Mouse (Mus musculus) hindbrain, postnatal 0 days (tissue): ENCODE measurements around the gene Usp19. TPM values are rescaled to one million over a fixed set of nuclear protein-coding genes. Genes with fewer than 3 reads are reported as not detected.

ENCODE experiments used
- ATAC-seq: fragments of 200-750 bp; cut with Nextera tagmentation; 2 replicates; pipeline ENCODE4 v1.8.0; 2017; ENCODE audit warnings: mild to moderate bottlenecking, moderate TSS enrichment, moderate library complexity
- DNase-seq: peaks from one replicate; pipeline ENCODE4 v3.0.0-alpha.2; 2015; ENCODE audit warnings: low spot score
- H3K27ac ChIP-seq: fragments of 300-500 bp; sonication (generic); 2 replicates; pipeline ENCODE4 v1.5.1; 2014; ENCODE audit warnings: mild to moderate bottlenecking
- H3K27me3 ChIP-seq: fragments of 300-500 bp; sonication (generic); 2 replicates; pipeline ENCODE4 v1.6.1; 2014; ENCODE audit warnings: low read length, mixed read lengths; ENCODE audit not compliant: insufficient read depth
- H3K36me3 ChIP-seq: fragments of 300-500 bp; sonication (generic); 2 replicates; pipeline ENCODE4 v1.6.1; 2014; ENCODE audit warnings: low read length, mixed read lengths; ENCODE audit not compliant: insufficient read depth
- H3K4me1 ChIP-seq: fragments of 300-500 bp; sonication (generic); 2 replicates; pipeline ENCODE4 v1.6.1; 2014; ENCODE audit warnings: antibody characterized with exemption, low read length, mixed read lengths; ENCODE audit not compliant: insufficient read depth
- H3K4me2 ChIP-seq: fragments of 300-500 bp; sonication (generic); 2 replicates; pipeline ENCODE4 v1.6.1; 2014; ENCODE audit warnings: low read depth, mild to moderate bottlenecking, low read length, moderate library complexity, mixed read lengths
- H3K4me3 ChIP-seq: fragments of 300-500 bp; sonication (generic); 2 replicates; pipeline ENCODE4 v1.5.1; 2014; ENCODE audit warnings: low read length
- H3K9ac ChIP-seq: fragments of 300-500 bp; sonication (generic); replicated peaks from 2 replicates; pipeline ENCODE4 v1.6.1; 2014; ENCODE audit warnings: mild to moderate bottlenecking, low read length, moderate library complexity, mixed read lengths
- H3K9me3 ChIP-seq: fragments of 300-500 bp; sonication (generic); 2 replicates; pipeline ENCODE4 v1.6.1; 2016; ENCODE audit warnings: low read length, mixed read lengths
- CTCF ChIP-seq: IDR thresholded peaks from 2 replicates; pipeline ENCODE4 v1.5.1; 2016; ENCODE audit warnings: antibody characterized with exemption, control low read depth, low read depth
- WGBS: fragments of 180-500 bp; shearing (Covaris S2); extraction: QIAGEN DNeasy Blood & Tissue Kit; methylation state at CpG from one replicate; pipeline ENCODE4 v1.1.7; 2014; 5-methylcytosine and 5-hydroxymethylcytosine counted together
- polyA plus RNA-seq: library from polyadenylated mRNA; unstranded; fragments of >200 nt; fragmentation: Nextera tagmentation; extraction: Ambion mirVana; gene quantifications from 2 replicates; pipeline ENCODE4 v1.2.1, GENCODE M21; 2015
- total RNA-seq: library from RNA; depleted of rRNA; stranded (reverse); fragments of >200 nt; gene quantifications from 2 replicates; pipeline ENCODE4 v1.2.3, GENCODE M21; 2014

Usp19 gene
- total and polyA plus RNA-seq, 2 experiments from 2014 or later = 52.0 to 104 TPM

DNA sequence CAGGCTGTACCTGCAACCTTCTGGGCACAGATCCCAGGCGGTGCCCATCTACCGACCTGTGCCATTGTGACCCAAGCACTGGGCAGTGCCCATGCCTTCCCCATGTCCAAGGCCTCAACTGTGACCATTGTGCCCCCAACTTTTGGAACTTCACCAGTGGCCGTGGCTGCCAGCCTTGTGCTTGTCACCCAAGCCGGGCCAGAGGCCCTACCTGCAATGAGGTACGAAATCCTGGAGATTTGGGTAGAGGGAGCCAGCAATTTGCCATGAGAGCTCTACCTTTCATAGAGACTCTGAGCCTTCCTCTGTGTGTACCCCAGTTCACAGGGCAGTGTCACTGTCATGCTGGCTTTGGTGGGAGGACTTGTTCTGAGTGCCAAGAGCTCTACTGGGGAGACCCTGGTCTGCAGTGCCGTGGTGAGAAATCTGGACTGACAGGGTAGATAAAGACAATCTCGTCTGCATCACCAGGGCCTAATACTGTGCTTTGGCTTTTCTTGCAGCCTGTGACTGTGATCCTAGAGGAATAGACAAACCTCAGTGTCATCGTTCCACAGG is 3.4 kb upstream of the Usp19 start:
- no peak overlapping the region for H3K4me2 ChIP-seq
- H3K9me3 ChIP-seq = no peaks in the 10 kb centered on the region

DNA sequence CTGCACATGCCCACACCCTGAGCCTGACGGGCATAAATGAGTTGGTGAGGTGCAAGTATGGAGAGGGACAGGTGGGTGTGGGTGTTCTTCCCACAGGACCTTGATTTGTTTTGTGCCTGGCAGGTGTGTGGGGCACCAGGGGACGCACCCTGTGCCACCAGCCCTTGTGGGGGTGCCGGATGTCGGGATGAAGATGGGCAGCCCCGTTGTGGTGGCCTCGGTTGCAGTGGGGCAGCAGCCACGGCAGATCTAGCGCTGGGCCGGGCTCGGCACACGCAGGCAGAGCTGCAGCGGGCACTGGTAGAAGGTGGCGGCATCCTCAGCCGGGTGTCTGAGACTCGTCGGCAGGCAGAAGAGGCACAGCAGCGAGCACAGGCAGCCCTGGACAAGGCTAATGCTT is 2.0 kb upstream of the Usp19 start:
- ATAC-seq (no peak), DNase-seq (no peak)
- Histone ChIP-seq H3K9ac (no peak overlapping the region), H3K36me3 (peaks cover 10% of the 10 kb centered on the region), H3K4me2 (no peak overlapping the region), H3K9me3 (no peaks in the 10 kb centered on the region), H3K4me3 (no peak overlapping the region), H3K27me3 (no peaks in the 10 kb centered on the region), H3K27ac (no peak overlapping the region), H3K4me1 (peaks cover 16% of the 10 kb centered on the region)
- TF ChIP-seq CTCF = no peak
- 96% methylated on average over 17 of the region's 17 CpGs for WGBS

More for the DNA sequence above, 3.4 kb upstream of the Usp19 start:
- Histone ChIP-seq H3K27me3 (no peaks in the 10 kb centered on the region), H3K27ac (no peak overlapping the region), H3K9ac (no peak overlapping the region), H3K4me3 (no peak overlapping the region), H3K36me3 (no peaks in the 10 kb centered on the region), H3K4me1 (peaks cover 10% of the 10 kb centered on the region)
- TF ChIP-seq CTCF = no peak
- ATAC-seq = no peak
- 95% methylated on average over 8 of the region's 8 CpGs for WGBS
- no peak for DNase-seq

DNA sequence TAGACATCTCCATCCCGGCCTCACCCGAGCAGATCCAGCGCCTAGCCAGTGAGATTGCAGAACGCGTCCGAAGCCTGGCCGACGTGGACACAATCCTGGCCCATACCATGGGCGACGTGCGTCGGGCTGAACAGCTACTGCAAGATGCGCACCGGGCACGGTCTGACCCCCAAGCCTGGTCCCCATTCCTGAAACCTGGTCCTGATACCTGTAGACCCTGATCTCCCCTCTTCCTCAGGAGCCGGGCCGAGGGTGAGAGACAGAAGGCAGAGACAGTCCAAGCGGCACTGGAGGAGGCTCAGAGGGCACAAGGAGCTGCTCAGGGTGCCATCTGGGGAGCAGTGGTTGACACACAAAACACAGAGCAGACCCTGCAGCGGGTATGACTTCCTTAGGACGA is 1.2 kb upstream of the Usp19 start:
- Histone ChIP-seq H3K4me2 (no peak overlapping the region), H3K4me1 (peaks cover 16% of the 10 kb centered on the region), H3K4me3 (no peak overlapping the region), H3K27ac (peak overlapping the region; percentile 97; the same call in 1 of the 2 replicates), H3K36me3 (peaks cover 18% of the 10 kb centered on the region), H3K27me3 (no peaks in the 10 kb centered on the region), H3K9ac (no peak overlapping the region), H3K9me3 (no peaks in the 10 kb centered on the region)
- ATAC-seq (no peak), DNase-seq (no peak)
- no peak for TF ChIP-seq CTCF
- whole genome bisulfite sequencing = 96% methylated on average over 20 of the region's 20 CpGs

DNA sequence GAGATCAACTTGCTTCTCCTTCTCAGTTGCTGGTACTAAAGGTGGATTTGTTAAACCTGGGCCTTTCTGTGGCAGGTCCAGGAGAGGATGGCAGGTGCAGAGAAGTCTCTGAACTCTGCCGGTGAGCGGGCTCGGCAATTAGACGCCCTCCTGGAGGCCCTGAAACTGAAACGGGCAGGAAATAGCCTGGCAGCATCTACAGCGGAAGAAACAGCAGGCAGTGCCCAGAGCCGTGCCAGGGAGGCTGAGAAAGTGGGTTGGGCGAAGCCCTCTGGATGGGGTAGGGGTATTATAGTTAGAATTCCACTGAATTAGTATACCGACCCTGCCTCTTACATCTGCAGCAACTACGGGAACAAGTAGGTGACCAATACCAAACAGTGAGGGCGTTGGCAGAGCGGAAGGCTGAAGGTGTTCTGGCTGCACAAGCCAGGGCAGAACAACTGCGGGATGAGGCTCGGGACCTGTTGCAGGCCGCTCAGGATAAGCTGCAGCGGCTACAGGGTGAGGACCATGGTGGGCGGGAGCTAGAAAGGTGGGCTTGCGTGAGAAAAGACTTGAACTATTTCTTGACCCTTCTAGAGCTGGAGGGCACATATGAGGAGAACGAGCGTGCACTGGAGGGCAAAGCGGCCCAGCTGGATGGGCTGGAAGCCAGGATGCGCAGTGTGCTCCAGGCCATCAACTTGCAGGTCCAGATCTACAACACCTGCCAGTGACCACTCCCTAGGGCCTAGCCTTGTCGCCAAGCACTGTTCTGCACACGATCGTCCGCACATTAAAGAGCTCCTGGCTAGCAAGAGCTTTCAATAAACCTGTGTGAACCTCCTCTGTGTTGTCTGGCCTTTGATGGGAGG is 472 bp upstream of the Usp19 start:
- Histone ChIP-seq H3K4me2 (peak overlapping the region; percentile 76), H3K4me3 (peak overlapping the region; percentile 95), H3K27ac (peak overlapping the region; percentile 97), H3K9ac (peak overlapping the region; percentile 96), H3K9me3 (no peaks in the 10 kb centered on the region), H3K36me3 (peaks cover 25% of the 10 kb centered on the region), H3K27me3 (no peaks in the 10 kb centered on the region), H3K4me1 (peaks cover 16% of the 10 kb centered on the region)
- 56% methylated on average over 26 of the region's 26 CpGs for WGBS
- no peak for DNase-seq
- TF ChIP-seq CTCF = peak; percentile 4; the same call in 1 of the 2 replicates
- ATAC-seq = no peak

DNA sequence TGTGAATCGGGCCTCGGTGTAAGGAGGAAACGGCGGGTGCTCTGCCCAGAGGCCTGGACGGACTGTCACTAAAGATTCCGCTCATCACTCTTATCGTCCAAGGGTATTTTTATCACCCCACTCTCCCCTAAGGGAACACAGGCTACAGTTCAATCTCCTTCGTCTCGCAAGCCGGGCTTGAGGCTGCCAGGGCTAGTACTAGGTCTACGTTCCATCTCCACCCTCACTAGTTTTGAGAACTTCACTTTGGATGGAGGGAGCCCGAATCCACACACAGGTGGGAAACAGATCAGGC is 831 bp downstream of the Usp19 start:
- peak overlapping the region; percentile 96 for H3K9ac ChIP-seq

DNA sequence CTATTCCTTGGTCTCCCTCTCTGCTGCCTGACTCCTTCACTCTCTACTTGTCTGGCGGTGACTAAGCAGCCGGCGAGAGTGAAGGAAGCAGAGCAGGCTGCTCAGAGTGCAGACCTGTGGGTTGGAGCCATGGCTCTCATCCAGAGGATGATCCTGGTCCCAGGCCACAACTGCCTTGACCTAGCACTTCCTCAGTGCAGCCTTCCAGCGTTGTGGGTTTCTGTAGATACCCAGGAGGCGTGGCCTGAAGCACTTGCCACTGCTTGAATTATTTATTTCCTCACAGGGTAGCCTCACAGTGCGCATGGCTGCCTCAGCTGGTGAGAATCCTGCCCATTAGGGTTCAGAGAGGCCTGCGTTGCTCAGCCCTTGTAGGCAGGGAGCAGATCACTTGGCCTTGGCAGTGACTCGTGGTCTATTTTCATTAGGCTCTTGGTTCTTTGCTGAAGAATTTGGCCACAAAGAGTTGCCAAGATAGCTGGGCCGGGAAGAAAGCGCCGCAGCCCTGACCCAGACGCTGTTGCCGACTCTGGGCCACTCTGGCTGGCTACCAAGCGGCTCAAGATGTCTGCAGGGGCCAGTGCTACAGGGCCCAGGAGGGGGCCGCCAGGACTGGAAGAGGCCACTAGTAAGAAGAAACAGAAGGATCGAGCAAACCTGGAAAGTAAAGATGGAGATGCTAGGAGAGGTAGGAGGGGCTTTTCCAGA is 1.8 kb downstream of the Usp19 start:
- DNase-seq (no peak), ATAC-seq (no peak)
- no peak for TF ChIP-seq CTCF
- Histone ChIP-seq H3K9me3 (no peaks in the 10 kb centered on the region), H3K4me1 (peaks cover 16% of the 10 kb centered on the region), H3K4me3 (no peak overlapping the region), H3K4me2 (peak overlapping the region; percentile 76), H3K27ac (peak overlapping the region; percentile 45; the same call in 1 of the 2 replicates), H3K36me3 (peaks cover 46% of the 10 kb centered on the region), H3K9ac (peak overlapping the region; percentile 96), H3K27me3 (no peaks in the 10 kb centered on the region)
- WGBS = 83% methylated on average over 16 of the region's 16 CpGs

More for the DNA sequence above, 831 bp downstream of the Usp19 start:
- Histone ChIP-seq H3K4me3 (peak overlapping the region; percentile 95), H3K4me1 (peaks cover 16% of the 10 kb centered on the region), H3K9me3 (no peaks in the 10 kb centered on the region), H3K27ac (peak overlapping the region; percentile 97), H3K4me2 (peak overlapping the region; percentile 76), H3K36me3 (peaks cover 36% of the 10 kb centered on the region), H3K27me3 (no peaks in the 10 kb centered on the region)
- ATAC-seq = no peak
- TF ChIP-seq CTCF = no peak
- no peak for DNase-seq
- 8% methylated on average over 12 of the region's 12 CpGs for WGBS

DNA sequence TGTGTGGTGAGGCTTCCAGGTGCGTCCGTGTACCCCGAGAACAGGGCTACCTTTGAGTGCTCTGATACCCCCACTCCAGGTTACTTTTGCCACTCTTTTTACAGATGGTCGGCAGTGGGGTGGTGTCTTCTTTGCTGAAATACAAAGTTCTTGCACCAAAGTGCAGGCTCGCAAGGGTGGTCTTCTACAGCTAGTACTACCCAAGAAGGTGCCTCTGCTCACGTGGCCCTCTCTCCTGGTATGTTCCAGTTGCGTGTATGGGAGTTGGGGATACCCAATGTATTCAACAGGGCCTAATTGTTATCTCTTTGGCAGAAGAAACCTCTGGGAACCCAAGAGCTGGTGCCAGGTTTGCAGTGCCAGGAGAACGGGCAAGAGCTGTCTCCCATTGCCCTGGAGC is 2.8 kb downstream of the Usp19 start:
- no peaks in the 10 kb centered on the region for H3K9me3 ChIP-seq
- no peak overlapping the region for H3K9ac ChIP-seq
- H3K27ac ChIP-seq = no peak overlapping the region
- no peak for TF ChIP-seq CTCF
- no peak overlapping the region for H3K4me3 ChIP-seq
- H3K27me3 ChIP-seq = no peaks in the 10 kb centered on the region
- DNase-seq (no peak), ATAC-seq (no peak)
- H3K36me3 ChIP-seq = peaks cover 56% of the 10 kb centered on the region
- peaks cover 16% of the 10 kb centered on the region for H3K4me1 ChIP-seq
- 99% methylated on average over 8 of the region's 8 CpGs for WGBS
- H3K4me2 ChIP-seq = no peak overlapping the region
